Mouse (Mus musculus) heart, postnatal 14 days (tissue): ENCODE results near the gene Mterf1b. TPM values are rescaled to one million over a fixed set of nuclear protein-coding genes. Genes with fewer than 3 reads are reported as not detected.

ENCODE experiments used
- DNase-seq, 2 experiments: peaks; one replicate each; pipeline ENCODE4 v3.0.0; 2021 to 2022
- intact Hi-C: fragments of 180-260 bp; cut with DNase I; formaldehyde crosslinking; loops from one replicate; pipeline ENCODE4 v1.15.1; 2025
- total RNA-seq, 2 experiments: library from RNA; stranded (reverse); gene quantifications; 2 replicates each; pipeline ENCODE4 v1.2.3; 2021

Gene Mterf1b
- total RNA-seq, 2 experiments from 2014 or later = 2.1 to 3.1 TPM

GRCm38 (mm10) chr5:4232163-4232562 lies 40.0 kb downstream of the Mterf1b start:
- no peak for DNase-seq
- intact Hi-C loops = no loop called here

GRCm38 (mm10) chr5:4234505-4234904 lies 42.3 kb downstream of the Mterf1b start:
- no peak for DNase-seq
- intact Hi-C loops = no loop called here

- intact Hi-C loops = no loop called here
- DNase-seq = no peak
Measured at GRCm38 (mm10) chr5:4240120-4240519, 48.0 kb downstream of the Mterf1b start.

GRCm38 (mm10) chr5:4245004-4245403 lies 52.8 kb downstream of the Mterf1b start:
- intact Hi-C loops = no loop called here
- DNase-seq = no peak

- no peak for DNase-seq
- intact Hi-C loops = no loop called here
Measured at GRCm38 (mm10) chr5:4246095-4246494, 53.9 kb downstream of the Mterf1b start.

Other genes with a start within 250 kb of the Mterf1b start
- 1 to 10 TPM; 6.8 to 7.3 TPM for gene Cyp51, start 87.6 kb upstream of the Mterf1b start, total RNA-seq